Mouse (Mus musculus): ENCODE results near the gene Arhgap24. TPM values are rescaled to one million over a fixed set of nuclear protein-coding genes. Genes with fewer than 3 reads are reported as not detected.

Gene Arhgap24
- total and polyA plus RNA-seq, 3 experiments, result 5.5 to 23.4 (median 14.7) TPM

DNA sequence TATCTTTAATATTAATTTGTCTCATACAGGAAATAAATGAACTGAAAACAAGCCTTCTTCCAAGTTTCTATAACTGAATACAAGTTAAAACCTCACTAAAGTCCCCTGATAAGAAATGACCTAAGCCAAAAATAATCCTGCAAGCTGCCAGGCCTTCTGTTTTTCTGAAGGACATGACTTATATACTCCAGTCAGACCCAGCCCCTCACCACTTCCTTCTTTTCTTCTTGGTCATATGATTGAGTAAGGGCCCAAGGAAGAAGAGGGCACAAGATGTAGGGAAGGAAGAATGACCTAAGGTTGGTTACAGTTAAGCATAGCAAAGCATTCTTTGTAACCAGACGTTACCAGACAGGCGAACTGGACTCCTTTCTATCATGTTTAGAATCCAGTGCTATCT is 21.1 kb downstream of the Arhgap24 start:
- no peak for DNase-seq

DNA sequence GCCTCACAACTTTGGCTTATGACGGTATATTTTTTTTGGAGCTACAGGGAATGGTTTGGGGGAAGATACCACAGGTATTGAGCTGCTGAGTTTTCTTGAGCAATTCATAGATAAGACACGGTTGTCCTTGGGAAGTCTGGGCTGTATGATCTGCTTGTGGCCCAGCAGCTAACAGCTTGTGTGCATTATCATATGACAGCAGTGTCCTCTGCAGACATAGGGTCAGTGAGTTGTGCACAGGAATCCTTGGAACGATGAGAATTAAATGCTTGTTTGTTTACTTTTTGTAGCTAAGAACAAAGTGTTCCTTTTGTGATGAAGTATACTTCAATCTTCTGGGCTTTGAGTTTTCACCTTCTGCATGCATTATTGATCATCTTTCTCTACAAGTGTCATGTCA is 21.9 kb downstream of the Arhgap24 start:
- DNase-seq, result no peak

DNA sequence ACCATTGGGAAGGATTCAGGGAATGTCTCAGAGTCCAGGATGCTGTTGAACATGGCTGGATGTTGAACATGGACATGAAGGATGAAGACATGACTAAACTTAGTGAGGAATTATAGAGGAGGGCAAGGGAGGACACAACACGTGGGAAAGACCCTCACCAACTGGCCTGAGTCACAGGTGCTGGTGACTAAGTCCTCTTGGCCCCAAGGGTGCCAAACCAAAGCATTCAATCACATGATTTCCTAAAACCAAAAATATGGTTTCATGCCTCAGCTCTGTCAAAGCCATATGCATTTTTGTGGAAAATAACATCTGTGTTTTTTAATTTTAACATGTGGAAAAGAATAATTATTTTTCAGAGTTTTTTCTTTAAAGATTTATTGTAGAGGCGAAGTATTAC is 22.7 kb downstream of the Arhgap24 start:
- DNase-seq, result no peak

DNA sequence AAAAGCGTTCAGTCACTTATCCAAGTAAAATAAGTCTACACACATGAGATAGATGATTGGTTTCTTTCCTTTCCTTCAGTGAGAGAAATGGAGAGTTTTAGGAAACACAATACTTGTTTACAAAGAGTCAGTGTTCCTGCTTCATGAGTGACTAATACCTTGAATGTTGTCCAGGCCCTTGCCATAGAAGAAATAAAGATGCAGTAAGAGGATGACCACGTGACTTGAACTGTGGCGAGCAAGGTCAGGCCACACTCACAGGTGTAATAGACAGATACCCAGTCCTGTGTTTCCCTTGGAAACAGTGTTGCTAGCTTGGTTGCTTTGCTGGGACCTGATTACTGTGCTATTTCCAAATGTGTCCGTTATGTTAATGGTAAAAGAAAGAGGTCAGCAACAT is 23.4 kb downstream of the Arhgap24 start:
- no peak for DNase-seq

DNA sequence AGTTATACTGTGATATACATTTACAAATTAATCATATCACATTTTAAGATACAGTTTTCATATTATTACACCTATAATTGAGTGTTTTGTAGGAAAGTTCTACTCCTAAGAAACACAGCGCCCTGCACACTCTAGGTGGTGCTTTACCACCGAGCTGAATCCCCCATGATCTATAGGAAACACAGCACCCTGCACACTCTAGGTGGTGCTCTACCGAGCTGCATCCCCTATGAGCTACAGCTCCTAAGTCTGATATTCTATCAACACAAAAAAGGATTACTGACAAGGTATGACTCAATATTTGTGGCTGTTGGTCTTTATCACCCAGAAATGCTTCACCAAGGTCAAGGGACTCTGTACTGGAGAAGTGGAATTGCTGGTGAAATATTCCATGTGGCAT is 27.0 kb downstream of the Arhgap24 start:
- DNase-seq, result no peak

DNA sequence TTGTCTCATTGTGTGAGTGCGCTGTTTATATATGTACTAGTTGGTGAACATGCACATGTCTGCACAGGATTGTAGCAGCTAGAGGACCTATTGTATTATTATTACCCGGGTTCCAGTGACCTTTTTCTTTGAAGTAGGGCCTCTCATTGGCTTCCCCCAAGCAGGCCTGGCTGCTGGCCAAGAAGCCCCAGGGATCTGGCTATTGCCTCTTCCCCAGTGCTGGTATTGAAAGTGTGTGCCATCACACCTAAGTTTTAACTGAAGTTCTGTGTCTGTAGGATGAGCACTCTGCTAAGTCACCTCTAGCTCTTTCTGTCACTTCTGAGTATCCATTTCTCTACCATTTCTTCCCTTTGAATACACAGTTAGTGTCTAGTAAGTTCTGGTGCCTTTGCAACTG is 28.2 kb downstream of the Arhgap24 start:
- DNase-seq, result no peak

DNA sequence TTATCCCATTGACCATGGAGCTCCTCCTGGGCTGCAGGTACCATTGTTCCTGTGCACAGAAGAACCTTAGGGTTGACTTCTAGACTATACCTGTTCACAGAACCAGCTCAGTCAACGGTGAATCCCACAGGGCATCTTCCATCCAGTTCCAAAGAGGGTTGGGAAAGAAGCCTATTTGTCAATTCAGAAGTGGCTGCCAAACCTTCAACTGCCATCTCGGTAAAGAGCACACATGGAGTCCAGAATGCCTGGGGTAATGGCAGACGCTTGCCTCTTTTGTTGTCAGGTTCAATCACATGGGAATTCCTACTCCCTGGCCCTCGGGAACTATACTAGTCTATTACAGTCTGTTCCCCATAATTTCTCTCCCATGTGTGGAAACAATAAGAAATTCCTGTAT is 30.5 kb downstream of the Arhgap24 start:
- DNase-seq, result no peak

DNA sequence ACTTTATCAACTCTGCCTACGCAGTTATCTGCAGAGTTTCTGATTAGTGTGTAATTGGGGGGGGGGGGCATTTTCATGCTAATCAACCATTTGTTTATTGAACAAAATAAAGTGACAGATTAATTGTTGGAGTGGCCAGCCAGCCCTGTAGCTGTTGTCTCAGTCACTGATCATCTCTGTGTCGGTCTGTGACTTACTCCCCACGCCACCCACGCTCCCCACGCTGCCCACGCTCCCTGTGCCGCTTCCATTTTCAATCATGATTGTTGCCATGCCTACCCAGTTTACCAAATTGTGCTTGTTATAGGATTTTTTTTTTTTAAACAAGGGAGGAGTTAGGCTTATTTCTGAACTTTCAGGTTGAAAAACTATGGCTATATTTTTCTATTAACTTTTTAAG is 34.3 kb downstream of the Arhgap24 start:
- DNase-seq, result no peak

DNA sequence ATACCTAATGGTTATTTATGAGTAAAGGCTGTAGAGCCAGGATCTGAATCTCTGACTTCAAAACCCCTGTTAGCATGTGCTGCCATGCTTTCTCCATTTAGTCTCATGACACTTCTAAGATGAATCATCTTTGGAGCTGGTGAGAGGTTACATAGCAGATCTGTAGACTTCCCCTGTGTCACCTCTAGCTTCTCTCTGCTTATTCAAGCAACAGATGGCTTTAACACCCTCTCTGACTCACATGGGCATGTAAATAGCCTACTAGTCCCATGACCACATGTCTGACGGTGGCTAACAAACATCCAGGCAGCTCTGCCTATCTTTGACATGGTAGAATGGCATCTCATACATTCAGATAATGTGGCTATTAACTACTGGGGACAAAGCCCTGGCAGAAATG is 39.3 kb downstream of the Arhgap24 start:
- no peak for DNase-seq

DNA sequence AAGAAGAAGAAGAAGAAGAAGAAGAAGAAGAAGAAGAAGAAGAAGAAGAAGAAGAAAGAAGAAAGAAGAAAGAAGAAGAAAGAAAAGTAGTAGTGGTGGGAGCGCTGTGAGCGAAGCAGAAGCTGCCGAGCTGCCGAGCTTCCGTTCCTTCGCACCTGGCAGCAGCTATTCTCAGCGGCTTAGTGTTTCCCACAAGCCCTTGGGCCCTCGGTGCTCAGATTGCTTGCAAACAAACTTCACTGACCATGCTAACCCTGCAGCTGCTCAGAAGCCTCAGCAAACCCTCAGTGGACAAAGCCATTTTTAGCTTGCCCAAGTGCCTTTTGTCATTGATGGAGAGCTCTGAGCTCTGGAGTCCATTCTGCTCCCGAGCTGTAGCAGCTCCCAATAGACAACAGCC is 54.1 kb downstream of the Arhgap24 start:
- DNase-seq, result no peak

DNA sequence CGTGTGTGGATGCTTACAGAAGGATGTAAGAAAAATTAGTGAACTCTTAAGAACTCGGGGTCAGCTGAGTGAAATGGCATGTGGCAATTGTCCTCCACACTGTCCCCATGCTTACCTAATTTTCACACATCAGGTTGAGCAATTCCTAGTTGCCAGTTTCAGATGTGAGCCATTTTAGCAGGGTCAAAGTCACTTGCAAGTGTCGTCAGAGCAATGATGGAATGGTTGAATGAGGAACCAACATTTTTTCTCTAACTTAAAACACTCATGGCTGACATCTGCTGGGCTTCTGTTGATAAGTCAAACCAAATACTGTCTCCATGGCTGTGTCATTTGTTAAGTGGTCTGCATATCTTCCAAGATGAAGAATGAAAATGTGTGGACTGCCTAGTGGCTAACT is 56.6 kb downstream of the Arhgap24 start:
- DNase-seq, result no peak

DNA sequence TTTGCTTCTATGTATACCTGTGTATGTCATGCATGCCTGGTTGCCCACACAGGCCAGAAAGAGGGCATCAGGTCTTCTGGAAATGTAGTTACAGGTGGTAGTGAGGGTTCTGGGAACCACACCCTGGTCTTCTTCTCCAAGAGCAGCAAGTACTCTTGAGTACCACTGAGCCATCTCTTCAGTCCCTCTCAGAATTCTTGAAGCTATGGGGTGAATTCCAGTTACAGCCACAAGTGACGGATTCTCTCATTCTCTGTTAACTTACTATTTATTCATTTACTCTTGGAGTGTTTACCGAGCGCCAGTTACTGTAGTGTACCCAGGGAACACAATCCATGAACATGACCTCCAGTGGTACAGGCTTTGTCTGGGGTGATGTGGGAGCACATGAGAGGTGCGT is 65.1 kb downstream of the Arhgap24 start:
- no peak for DNase-seq

DNA sequence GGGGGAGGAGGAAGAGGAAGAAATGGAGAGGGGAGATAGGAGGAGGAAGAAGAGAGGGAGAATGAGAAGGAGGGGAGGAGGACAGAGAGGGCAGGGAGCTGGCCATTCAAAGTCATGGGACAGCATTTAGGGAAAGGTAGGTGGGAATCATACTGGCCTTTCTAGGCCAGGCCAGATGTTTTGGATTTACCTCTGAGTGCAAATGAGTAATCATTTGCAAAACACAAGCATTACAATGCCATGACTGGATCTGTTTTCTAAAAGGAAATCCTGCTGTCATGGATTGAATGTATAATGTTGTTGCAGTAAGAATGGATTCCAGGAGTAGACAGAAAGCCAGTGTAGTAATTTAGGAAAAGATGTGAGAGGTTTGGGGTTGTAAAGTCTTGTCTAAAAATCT is 66.6 kb downstream of the Arhgap24 start:
- no peak for DNase-seq

DNA sequence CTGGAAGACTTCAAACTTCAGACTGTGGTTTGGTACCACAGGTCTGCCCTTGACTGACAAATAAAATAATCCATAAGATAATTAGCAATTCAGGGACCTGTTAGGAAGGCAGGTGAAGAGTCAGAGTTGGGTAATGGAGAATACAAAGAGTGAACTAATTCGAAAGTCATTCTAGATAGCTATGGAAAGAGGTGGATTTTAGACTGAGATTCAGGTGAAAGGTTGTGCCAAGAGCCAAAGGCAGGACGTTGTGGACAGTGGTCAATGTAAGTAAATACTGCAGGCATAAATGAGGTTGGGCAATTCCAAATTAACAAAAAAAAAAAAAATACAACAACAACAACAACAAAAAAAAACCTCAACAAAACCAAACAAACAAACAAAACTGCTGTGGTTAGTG is 67.2 kb downstream of the Arhgap24 start:
- no peak for DNase-seq

DNA sequence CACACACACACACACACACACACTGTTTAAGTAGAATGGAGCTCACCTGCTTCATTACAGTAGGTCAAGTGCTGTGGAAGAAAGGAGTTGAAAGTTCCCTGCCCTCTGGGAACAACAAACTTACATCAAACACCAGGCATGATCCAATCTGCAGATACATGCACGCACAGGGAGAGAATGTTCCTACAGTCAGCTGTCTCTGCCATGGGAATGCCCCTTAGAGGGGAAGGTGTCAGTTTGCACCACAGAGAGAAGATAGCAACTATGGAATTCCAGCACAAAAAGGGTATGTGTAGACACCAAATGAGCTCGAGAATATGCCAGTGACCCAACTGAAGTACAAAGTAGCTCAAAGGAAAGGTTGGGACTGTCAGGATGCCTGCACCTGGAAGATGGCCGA is 69.0 kb downstream of the Arhgap24 start:
- DNase-seq, result no peak

DNA sequence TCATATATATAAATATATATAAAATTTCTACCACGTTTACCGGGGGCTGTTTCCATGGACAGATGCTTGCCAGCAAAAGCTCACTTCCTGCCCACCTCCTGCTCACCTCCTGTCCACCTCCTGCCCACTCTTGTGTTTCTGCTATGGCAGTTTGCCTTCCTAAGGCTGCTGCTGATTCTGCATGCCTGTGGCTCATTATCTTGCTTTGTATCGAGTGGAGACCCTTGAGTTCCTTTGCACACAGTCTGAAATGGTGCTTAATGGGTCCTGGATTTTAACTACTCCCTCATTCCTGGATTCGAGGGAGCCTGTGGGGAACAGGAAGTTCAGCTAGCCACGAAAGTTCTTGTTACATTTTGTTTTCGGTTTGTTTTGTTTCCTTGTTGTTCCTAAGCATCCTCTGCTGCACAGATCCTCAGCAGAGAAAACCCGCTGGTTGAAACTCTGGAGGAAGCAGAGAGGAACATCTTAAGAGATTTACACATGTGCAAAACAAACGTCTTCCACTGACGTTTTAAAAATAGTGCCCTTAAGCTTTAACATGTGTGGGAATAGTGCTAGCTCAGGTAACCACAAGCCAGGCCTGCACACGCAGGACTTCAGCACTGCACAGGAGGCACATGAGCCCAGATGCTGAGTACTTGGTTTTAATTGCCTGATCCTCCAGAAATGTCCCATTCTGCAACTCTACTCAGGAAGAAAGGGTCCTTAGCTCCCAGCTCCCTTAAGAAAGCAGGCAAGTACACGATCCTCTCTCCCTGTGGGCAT is 69.9 kb downstream of the Arhgap24 start:
- DNase-seq, result no peak

DNA sequence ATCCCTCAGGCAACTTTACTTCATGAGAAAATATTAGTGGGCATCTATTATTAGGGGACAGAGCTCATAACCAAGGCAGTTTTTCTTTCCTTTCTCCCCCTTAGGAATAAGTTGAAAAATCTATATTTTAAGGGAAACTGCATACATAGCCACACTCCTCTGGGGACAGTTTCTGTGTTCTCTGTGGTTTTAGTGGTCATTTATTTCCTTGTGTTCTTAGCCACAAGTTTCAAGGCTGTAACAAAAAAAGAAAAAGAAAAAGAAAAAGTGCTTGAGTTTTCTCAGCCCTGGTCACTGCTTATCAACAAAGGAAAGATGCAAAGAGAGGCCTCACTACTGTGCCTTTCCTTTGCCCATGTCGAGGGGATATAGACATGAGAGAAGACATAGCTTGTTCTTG is 71.3 kb downstream of the Arhgap24 start:
- DNase-seq, result no peak

DNA sequence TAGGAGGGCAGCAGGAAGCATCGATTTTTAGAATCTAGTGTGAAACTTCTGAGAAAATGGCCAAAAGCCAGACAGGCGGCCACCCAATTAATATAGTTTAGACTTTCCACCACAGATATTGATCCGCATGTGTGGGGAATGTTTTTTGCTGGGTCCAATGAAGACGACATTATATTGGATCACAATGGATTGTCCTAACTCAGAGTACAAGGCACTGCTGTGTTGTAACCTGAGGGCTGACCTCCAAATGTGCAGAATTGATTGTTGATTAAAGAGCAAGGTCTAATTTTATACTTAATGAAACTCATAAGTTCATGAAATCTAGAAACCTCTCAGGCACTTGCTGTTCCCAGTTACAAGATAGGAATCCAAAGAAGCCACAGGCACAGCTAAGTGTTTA is 74.8 kb downstream of the Arhgap24 start:
- DNase-seq, result no peak

DNA sequence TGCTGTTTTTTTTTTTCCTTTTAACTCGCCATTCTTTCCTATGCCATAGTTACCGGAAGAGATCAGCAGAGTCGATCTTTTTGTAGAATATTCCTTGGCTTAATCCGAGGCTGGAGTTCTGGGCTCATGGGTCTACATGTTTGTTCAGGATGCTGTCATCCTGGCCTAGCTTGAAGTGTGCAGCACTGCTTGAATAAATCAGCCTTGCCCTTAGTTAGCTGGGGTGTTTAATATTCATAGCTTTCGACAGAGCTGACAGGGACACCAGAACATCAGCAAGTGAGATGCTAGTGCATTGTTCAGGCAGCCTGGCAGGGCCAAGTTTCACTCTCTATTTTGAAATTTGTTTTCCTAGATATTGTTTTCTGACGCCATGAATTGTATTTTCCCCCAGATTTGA is 79.1 kb downstream of the Arhgap24 start:
- no peak for DNase-seq

DNA sequence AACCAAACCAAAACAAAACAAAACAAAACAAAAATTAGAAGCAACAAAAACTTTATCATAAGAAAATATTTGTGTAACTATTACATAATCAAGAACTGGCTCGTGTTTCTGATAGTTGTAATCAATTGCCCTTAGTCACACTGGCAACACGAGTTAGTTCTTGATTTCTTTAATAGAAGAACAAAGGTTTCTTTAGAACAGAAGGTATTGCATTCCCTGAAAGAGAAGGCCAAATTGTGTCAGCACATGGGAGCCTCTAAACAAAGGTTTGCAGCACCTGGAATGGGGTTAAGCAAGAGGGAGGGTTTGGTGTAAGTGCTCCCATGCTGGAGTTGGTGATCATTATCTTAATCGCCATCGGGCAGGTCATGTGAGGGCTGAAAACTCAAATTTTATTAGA is 82.8 kb downstream of the Arhgap24 start:
- DNase-seq, result no peak

DNA sequence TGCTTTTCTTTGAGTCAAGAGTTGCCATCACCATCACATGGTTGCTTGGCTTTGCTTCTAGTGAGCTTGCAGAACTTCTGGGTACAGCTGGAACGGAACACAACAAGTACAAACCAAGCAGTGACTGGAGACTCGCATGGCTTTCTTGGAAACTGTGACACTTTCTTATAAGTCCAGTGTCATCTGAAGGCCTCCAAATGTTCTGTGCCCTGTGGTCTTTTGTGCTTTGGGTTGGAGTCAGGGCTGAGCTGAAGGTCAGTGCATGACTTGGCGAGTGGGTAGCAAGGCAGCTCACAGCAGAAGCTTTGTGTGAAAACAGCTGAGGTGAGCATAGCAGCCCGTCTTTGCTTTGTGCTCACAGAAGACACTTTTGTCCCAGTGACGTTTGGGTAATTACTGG is 87.6 kb downstream of the Arhgap24 start:
- peak; percentile 23 for DNase-seq

DNA sequence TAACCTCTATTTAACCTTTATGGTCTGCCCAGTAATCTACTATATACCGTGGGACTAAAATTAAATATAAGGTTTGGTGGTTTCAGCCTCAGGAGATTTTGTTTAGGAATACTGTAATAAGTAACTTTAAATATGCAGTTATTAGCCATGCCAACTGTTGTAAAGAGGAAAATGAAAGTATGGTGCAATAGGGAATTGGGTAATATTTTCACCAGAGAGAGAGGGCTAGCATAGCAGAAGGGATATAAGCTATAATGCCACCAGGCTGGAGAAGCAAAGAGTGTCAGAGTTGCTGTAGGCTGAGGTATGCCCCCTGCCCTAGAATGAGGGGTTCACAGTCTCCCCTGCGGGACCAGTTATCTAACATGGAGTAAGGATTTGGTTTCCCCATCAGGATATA is 90.3 kb downstream of the Arhgap24 start:
- no peak for DNase-seq

DNA sequence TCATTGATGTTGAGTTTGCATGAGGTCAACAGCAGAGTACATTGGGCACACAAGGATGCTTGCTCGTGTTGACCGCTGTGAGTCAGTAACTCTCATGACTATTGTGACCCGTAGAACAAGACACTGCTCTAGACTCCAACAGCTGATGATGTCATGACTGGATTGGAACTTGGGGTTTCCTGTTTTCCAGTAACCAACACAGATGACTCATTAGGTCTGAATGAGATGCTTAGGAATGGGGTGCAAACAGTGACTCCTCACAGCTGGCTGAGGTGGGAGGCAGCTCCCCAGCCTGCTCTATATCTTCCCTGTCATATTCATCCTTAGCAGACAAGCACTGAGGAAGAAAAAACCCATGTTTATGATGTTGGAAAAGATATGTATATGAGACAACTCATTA is 95.6 kb downstream of the Arhgap24 start:
- no peak for DNase-seq

DNA sequence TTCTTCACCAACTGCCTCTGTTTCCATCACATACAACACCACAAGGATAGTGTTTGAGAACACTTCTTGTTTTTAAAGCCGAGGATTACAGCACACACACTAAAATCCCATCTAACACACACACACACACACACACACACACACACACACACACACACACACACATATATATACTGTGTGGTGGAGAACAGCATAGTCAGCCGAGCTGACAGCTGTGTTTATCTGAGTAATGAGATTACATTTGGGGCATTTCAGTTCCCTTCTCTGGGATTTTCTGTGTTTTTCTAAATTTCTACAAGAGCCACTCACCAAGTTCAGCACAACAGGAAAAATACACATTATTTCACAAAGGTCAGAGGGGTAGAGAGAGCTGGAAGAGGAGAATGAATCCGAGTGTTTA is 96.5 kb downstream of the Arhgap24 start:
- no peak for DNase-seq

DNA sequence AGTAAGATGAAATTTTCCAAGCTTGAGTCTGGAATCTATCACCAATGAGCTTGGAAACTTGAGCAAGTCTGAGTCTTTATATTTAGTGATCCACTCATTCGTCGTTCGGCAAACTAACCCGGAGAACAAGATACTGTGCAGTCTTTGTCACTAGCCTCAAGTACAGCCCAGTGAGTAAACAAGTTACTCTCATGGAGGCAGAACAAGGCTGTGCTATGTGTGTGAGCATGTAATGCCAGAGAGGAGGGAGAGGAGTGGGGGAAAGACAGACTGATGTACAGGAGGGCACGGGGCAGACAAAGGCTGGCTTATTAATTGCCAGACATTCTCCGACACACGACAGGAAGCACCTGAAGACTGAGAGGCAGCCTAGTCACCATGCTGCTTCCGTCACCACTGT is 97.2 kb downstream of the Arhgap24 start:
- no peak for DNase-seq
